Mouse (Mus musculus): ENCODE results near the gene 2610507B11Rik.

Gene 2610507B11Rik

DNA sequence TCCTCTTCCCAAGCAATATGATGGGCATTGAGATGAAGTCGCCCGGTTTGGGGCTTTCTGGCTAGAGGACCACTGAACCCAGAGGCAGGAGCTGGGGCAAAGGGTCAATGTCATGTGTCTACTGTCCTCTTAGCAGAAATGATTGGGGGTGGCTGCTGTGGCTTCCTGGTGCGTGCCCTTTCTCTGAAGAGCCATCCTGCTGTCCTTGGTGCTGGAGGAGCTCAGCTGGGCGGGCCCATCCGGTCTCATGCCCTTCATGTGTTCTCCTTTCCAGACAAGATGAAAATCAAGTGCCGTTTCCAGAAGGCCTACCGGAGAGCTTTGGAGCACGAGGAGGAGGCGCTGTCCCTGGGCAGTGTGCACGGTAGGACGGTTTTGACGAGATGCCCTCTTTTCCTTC lies 71.1 kb downstream of the 2610507B11Rik start:
- in situ Hi-C loops (cut with MboI; ENCODE audit: unreplicated experiment in 2 of 2): no loop called here

DNA sequence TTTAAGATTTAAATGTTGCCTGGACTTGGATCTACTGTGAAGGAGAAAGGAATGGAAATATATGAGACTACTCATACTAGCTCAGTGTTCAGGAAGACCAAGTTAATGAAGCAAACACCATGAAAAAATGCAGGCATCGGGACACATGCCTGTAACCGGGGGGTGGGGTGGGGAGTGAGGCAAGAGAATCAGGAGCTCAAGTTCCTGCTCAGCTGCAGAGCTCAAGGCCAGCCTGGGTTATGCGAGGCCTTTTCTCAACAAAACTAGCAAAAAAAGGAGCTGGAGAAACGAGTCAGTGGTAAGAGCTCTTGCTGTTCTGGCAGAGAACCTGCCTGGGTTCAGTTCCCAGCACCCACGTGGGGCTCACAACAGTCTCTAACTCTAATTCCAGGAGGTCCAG lies 72.4 kb downstream of the 2610507B11Rik start:
- in situ Hi-C loops (cut with MboI; ENCODE audit: unreplicated experiment in 2 of 2): no loop called here

DNA sequence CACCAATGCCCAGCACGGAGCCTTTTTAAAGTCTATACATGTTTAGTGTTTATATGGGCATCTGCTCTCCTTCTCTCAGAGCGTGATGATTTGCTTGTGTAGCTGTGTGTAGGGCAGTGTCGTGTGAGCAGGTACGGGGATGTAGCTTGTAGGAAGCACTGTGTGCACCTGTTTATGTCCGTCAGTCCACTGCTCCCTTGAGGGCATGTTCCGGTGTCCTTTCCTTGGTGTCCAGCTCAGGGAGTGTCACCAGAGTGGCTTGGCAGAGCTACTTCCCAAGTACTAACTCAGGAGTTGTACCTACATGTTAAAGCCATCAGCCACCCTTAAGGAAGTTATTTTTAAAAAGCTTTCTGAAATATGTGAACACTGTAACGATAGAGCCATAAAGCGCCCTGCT lies 75.5 kb downstream of the 2610507B11Rik start:
- in situ Hi-C loops (cut with MboI; ENCODE audit: unreplicated experiment in 2 of 2): no loop called here

Data from v-Abl transformed pro-B cells (cell line).